Mouse (Mus musculus): ENCODE data around the gene Zkscan1.

- TF ChIP-seq CTCF (IDR thresholded peaks at IDR 0.05; ENCODE audit: borderline replicate concordance, extremely low read depth, insufficient read depth, insufficient read length) (no peak), POLR2A (IDR thresholded peaks at IDR 0.05; ENCODE audit: borderline replicate concordance, extremely low read depth, insufficient read depth, insufficient read length, poor library complexity, severe bottlenecking) (no peak)
These were observed 69.5 kb downstream of the Zkscan1 start for GRCm38 (mm10) chr5:138154390-138154789.

All from brain, embryonic 14.5 days (tissue).